Mouse (Mus musculus) embryonic facial prominence, embryonic 13.5 days (tissue): ENCODE data around the gene Xylt1. TPM values are rescaled to one million over a fixed set of nuclear protein-coding genes. Genes with fewer than 3 reads are reported as not detected.

Experiments used
- ATAC-seq: fragments of 200-750 bp; cut with Nextera tagmentation; 2 replicates; pipeline ENCODE4 v1.8.0; 2017; ENCODE audit warnings: low read depth; ENCODE audit not compliant: insufficient number of reproducible peaks, insufficient read depth, low FRiP score, low TSS enrichment
- H3K27ac ChIP-seq: fragments of 300-500 bp; sonication (generic); 2 replicates; pipeline ENCODE4 v1.5.1; 2015; ENCODE audit warnings: moderate library complexity, mild to moderate bottlenecking, inconsistent platforms
- H3K27me3 ChIP-seq: fragments of 300-500 bp; sonication (generic); 2 replicates; pipeline ENCODE4 v1.6.1; 2015; ENCODE audit warnings: mild to moderate bottlenecking, inconsistent platforms
- H3K36me3 ChIP-seq: fragments of 300-500 bp; sonication (generic); 2 replicates; pipeline ENCODE4 v1.6.1; 2015; ENCODE audit warnings: mild to moderate bottlenecking, inconsistent platforms
- H3K4me1 ChIP-seq: fragments of 300-500 bp; sonication (generic); 2 replicates; pipeline ENCODE4 v1.6.1; 2015; ENCODE audit warnings: inconsistent platforms
- H3K4me2 ChIP-seq: fragments of 300-500 bp; sonication (generic); 2 replicates; pipeline ENCODE4 v1.6.1; 2015; ENCODE audit warnings: moderate library complexity, mild to moderate bottlenecking, inconsistent platforms
- H3K4me3 ChIP-seq: fragments of 300-500 bp; sonication (generic); 2 replicates; pipeline ENCODE4 v1.5.1; 2015; ENCODE audit warnings: mild to moderate bottlenecking, inconsistent platforms
- H3K9ac ChIP-seq: fragments of 300-500 bp; sonication (generic); 2 replicates; pipeline ENCODE4 v1.6.1; 2015; ENCODE audit warnings: mild to moderate bottlenecking, inconsistent platforms
- H3K9me3 ChIP-seq: fragments of 300-500 bp; sonication (generic); 2 replicates; pipeline ENCODE4 v1.6.1; 2016; ENCODE audit warnings: inconsistent platforms
- WGBS: fragments of 180-500 bp; shearing (Covaris S2); methylation state at CpG from one replicate; pipeline ENCODE4 v1.1.7; 2015; ENCODE audit warnings: mixed read lengths; 5-methylcytosine and 5-hydroxymethylcytosine counted together
- polyA plus RNA-seq: library from polyadenylated mRNA; unstranded; fragments of >200 nt; fragmentation: Nextera tagmentation; extraction: Ambion mirVana; gene quantifications from 2 replicates; pipeline ENCODE4 v1.2.1, GENCODE M21; 2015

The Xylt1 gene
- polyA plus RNA-seq, 1 experiment from 2014 or later, result 2.5 TPM

DNA sequence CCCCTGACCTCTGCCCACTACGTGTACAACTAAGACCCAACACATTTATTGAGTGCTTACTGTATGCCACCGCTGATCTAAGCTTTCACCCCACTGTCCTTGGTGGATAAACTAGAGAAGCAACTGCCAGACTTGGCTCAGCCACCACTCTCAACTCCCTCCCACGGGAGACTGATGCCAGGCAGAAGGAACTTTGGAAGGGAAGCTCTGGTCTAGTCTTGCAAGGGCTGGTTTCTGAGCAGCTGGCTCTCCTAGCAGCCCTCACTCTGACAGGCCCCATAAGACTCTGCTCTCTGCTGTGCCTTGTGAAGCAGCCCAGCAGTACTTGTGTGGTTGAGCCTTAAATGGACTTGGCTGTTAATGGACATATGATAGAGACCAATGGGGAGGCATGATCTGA is 60.2 kb downstream of the Xylt1 start:
- Histone ChIP-seq H3K27me3 (no peaks in the 10 kb centered on the region), H3K9ac (no peak overlapping the region), H3K4me2 (no peak overlapping the region), H3K27ac (no peak overlapping the region), H3K4me1 (peaks cover 21% of the 10 kb centered on the region), H3K4me3 (no peak overlapping the region), H3K9me3 (no peaks in the 10 kb centered on the region), H3K36me3 (no peaks in the 10 kb centered on the region)
- WGBS, result 87% methylated on average over 3 of the region's 3 CpGs
- ATAC-seq, result no peak

DNA sequence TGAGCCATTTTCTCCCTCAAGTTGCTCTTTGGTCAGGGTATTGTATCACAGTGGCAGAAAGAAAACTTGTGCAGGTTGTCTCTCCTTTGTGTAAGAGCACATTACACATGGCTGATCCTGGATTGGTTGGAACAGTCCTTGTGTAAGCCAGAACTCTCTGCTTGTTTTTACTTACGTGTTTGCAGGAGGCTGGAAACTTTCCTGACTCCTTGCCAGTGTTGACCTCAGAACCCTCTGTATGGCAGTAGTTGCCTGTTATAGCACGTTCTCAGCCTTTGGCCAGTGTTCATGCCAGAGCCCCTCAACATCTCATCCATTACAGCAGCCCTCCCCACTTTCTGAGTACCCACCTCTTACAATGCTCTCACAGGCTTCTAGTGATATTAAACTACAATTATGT is 61.9 kb downstream of the Xylt1 start:
- H3K4me1 ChIP-seq, result peaks cover 17% of the 10 kb centered on the region
- no peak overlapping the region for H3K4me2 ChIP-seq
- no peak for ATAC-seq
- no peaks in the 10 kb centered on the region for H3K9me3 ChIP-seq
- H3K36me3 ChIP-seq, result no peaks in the 10 kb centered on the region
- no peaks in the 10 kb centered on the region for H3K27me3 ChIP-seq
- H3K9ac ChIP-seq, result no peak overlapping the region
- H3K4me3 ChIP-seq, result no peak overlapping the region
- no peak overlapping the region for H3K27ac ChIP-seq
- 88% methylated on average over 2 of the region's 2 CpGs for WGBS

DNA sequence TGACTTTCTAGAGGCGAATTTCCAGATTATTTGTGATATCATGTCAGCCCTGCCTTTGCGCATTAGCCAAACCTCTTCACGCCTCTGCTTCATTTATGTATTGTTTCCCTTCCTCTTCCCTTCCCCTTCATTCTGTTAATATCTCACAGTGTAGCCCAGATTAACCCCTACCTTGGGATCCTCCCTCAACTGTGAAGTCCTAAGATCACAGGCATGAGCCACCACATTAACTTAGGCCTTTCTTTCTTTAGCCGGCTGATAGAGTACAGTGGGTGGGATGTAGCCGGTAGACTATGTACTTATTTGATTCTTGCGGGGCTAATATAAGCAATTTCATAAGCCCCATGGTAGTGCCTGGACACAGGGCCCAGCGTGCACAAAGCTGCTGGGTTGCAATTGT is 62.4 kb downstream of the Xylt1 start:
- Histone ChIP-seq H3K4me1 (peaks cover 17% of the 10 kb centered on the region), H3K9me3 (no peaks in the 10 kb centered on the region), H3K27me3 (no peaks in the 10 kb centered on the region), H3K9ac (no peak overlapping the region), H3K4me2 (no peak overlapping the region), H3K27ac (no peak overlapping the region), H3K36me3 (no peaks in the 10 kb centered on the region), H3K4me3 (no peak overlapping the region)
- WGBS, result 95% methylated on average over 7 of the region's 7 CpGs
- ATAC-seq, result no peak

DNA sequence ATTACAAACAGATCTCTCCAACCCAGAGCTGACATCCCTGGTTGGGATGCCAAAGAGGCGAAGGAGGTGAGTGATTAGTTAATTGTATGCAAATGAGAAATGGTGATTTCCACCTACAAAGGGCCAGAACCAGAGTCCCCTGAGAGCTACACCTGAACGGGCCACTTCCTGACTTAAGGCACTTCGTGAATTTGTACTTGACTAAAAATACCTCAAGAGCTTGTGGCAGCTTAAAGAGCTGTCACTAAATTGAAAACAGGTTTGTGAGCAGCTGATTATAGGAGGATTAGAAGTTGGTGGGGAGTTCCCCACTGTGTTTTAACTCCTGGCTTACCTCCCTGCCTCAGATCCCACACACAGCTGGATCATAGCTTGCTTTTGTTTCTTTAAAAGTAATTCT is 64.7 kb downstream of the Xylt1 start:
- no peaks in the 10 kb centered on the region for H3K9me3 ChIP-seq
- H3K4me2 ChIP-seq, result no peak overlapping the region
- H3K4me1 ChIP-seq, result peaks cover 12% of the 10 kb centered on the region
- H3K36me3 ChIP-seq, result no peaks in the 10 kb centered on the region
- no peak overlapping the region for H3K27ac ChIP-seq
- no peak overlapping the region for H3K9ac ChIP-seq
- ATAC-seq, result no peak
- H3K4me3 ChIP-seq, result no peak overlapping the region
- no peaks in the 10 kb centered on the region for H3K27me3 ChIP-seq
- 15% methylated on average over 3 of the region's 3 CpGs for WGBS

DNA sequence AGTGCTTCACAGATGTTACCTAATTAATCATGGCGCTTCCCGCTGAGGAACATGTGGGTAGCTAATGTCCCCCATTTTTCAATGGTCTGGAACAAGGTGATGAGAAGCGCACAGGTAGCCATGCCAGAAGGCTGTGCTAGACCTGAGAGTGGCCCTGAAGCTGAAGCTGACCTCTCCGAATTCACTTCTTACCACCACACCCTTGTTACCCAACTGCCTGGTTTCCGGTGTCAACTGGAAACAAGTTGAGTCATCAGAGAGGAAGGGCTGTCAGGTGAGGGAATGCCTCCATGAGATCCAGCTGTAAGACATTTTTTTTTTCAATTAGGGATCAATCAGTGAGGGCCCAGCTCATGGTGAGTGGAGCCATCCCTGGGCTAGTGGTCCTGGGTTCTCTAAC is 68.8 kb downstream of the Xylt1 start:
- 95% methylated on average over 5 of the region's 5 CpGs for WGBS
- Histone ChIP-seq H3K27ac (no peak overlapping the region), H3K9me3 (no peaks in the 10 kb centered on the region), H3K4me2 (no peak overlapping the region), H3K36me3 (no peaks in the 10 kb centered on the region), H3K4me1 (peaks cover 24% of the 10 kb centered on the region), H3K27me3 (no peaks in the 10 kb centered on the region), H3K9ac (no peak overlapping the region), H3K4me3 (no peak overlapping the region)
- no peak for ATAC-seq

DNA sequence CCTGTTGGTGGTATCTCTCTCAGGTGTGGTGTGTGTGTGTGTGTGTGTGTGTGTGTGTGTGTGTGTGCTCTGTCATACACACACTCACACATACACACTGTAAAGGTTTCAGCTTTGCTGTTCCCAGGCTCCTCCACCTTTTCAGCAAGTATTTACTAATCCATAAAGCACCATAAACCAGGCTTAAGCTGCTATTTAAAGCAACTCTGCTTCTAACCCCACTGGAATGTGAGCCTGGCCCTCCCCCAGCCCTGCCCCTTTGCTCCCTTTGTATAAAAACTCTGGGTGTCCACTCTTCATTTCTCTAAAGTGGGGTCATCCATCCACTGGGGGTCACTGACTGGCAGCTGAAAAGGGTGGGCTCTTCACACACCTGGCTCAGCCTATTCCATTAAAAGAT is 70.4 kb downstream of the Xylt1 start:
- no peak for ATAC-seq
- Histone ChIP-seq H3K36me3 (no peaks in the 10 kb centered on the region), H3K4me2 (no peak overlapping the region), H3K4me1 (0 out of 2 replicates have a peak, but pooled peaks cover 12% of the 10 kb centered on the region), H3K4me3 (no peak overlapping the region), H3K9ac (no peak overlapping the region), H3K9me3 (no peaks in the 10 kb centered on the region), H3K27ac (no peak overlapping the region), H3K27me3 (no peaks in the 10 kb centered on the region)

DNA sequence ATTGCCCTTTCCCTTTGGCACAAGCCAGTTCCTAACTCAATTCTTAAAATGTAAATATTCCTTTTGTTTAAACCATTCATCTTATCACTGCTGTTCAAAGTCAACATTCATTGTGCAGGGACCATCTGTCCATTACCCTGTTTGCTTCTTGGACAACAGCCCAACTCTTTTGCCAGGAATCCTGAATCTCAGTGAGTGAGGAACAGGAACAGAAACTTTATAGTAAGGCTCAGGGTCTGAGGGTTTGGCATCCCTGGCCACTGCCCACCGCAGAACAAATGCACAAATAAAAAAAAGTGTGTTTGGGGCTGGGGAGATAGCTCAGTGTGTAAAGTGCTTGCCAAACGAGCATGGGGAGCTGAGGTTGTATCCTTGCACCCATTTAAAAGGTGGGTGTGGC is 71.5 kb downstream of the Xylt1 start:
- Histone ChIP-seq H3K36me3 (no peaks in the 10 kb centered on the region), H3K9ac (no peak overlapping the region), H3K9me3 (no peaks in the 10 kb centered on the region), H3K4me1 (0 out of 2 replicates have a peak, but pooled peaks cover 12% of the 10 kb centered on the region), H3K27me3 (no peaks in the 10 kb centered on the region), H3K27ac (no peak overlapping the region), H3K4me2 (no peak overlapping the region), H3K4me3 (no peak overlapping the region)
- WGBS, result 70% methylated on average over 2 of the region's 2 CpGs
- no peak for ATAC-seq

DNA sequence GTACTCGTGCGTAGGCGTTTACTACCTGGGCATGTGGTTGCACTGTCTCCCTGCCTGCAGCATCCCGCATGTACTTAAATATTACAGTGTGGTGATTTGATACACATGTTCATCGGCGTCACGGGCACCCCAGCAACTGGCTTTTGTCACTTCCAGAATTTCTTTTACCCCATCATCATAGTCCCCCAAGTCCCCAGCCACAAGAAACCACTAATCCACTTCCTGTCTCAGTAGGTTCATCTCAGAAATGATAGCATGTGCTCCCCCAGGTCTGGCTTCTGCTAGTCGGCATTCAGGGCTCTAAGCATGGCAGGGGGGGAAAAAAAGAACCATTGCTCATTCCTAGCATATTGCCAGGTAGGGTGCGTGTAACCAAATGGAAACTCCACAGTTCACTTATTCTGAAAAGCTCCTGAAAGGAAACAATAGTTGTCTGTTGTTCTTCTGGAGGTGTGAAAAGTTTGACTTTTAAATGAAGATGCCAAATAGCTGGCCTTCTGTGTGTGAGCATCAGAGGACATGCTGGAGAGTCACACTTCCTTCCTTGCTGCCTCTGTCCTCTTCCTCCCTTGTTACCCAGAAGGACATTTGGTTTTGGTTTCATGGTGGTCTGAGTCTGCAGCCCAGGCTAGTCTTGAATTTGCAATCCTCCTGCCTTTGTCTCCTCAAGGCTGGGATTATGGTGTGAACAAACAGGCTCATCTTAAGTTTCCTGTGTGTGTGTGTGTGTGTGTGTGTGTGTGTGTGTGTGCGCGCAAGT is 74.2 kb downstream of the Xylt1 start:
- ATAC-seq, result no peak
- Histone ChIP-seq H3K27ac (no peak overlapping the region), H3K4me3 (no peak overlapping the region), H3K9ac (no peak overlapping the region), H3K4me2 (no peak overlapping the region), H3K9me3 (no peaks in the 10 kb centered on the region), H3K4me1 (0 out of 2 replicates have a peak, but pooled peaks cover 12% of the 10 kb centered on the region), H3K27me3 (no peaks in the 10 kb centered on the region), H3K36me3 (no peaks in the 10 kb centered on the region)
- 78% methylated on average over 11 of the region's 11 CpGs for WGBS

DNA sequence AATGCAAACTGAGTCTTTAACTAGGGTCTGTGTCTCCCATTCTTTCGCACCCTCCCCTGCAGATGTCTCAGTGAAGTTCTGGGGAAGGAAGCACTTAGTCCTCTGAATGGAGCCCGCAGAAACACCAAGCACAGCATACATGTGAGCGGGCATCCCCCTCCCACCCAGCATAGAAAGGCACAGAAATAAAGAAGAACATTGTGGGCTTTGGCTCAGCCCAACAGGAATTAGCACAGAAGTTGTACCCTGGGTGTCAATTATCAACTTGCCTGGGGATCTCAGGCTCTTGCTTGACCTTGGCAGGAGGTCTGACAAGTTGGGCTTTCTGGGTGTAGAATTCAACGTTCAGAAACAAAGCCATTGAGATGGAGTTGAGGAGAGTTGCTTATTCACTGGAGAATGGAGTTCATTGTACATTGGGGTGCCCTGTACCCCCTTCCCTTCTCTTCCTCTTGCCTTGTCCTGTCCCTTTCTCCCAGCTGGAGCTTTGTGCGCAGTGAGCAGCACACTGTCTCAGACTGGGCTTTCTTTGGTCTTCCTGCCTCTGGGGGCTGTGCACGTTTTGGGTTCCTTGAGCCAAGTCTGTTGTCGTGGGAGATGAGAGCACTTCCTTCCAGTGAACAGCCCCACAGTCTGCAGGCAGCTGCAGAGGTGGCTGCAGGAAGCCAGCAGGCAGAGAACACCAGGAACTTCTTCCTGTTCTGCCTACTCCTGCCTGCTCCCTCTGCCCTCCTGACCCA is 81.6 kb downstream of the Xylt1 start:
- Histone ChIP-seq H3K27ac (peak overlapping the region; percentile 35), H3K4me1 (peaks cover 20% of the 10 kb centered on the region; the same call in 1 of the 2 replicates), H3K36me3 (no peaks in the 10 kb centered on the region), H3K9ac (no peak overlapping the region), H3K4me3 (no peak overlapping the region), H3K27me3 (no peaks in the 10 kb centered on the region), H3K4me2 (no peak overlapping the region), H3K9me3 (0 out of 2 replicates have a peak, but pooled peaks cover 4% of the 10 kb centered on the region)
- 0 out of 2 replicates have a peak, but pooled peaks have one; percentile 39 for ATAC-seq
- 35% methylated on average over 7 of the region's 7 CpGs for WGBS

DNA sequence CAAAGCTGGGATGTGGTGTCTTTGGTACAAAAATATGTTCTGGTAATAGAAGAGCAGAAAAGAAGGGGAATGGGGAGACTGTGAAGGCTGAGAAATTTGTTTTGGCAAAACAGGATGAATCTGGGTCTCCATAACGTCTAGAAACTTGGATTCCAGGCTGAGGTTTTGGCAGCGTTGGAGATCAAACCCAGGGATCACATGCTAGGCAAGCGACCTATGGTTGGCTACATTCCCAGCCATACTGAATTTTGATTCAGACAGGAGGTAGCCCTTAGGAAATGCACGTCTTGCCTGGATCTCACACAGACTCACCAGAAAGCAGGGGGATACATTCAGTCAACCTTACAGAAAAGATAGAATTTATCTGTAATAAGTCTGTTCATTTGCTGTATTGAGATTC is 84.2 kb downstream of the Xylt1 start:
- 49% methylated on average over 4 of the region's 4 CpGs for WGBS
- no peak overlapping the region for H3K4me2 ChIP-seq
- peaks cover 20% of the 10 kb centered on the region; the same call in 1 of the 2 replicates for H3K4me1 ChIP-seq
- no peaks in the 10 kb centered on the region for H3K36me3 ChIP-seq
- 0 out of 2 replicates have a peak, but pooled peaks cover 4% of the 10 kb centered on the region for H3K9me3 ChIP-seq
- no peak overlapping the region for H3K4me3 ChIP-seq
- ATAC-seq, result no peak
- H3K27ac ChIP-seq, result peak overlapping the region; percentile 63
- no peaks in the 10 kb centered on the region for H3K27me3 ChIP-seq
- no peak overlapping the region for H3K9ac ChIP-seq

DNA sequence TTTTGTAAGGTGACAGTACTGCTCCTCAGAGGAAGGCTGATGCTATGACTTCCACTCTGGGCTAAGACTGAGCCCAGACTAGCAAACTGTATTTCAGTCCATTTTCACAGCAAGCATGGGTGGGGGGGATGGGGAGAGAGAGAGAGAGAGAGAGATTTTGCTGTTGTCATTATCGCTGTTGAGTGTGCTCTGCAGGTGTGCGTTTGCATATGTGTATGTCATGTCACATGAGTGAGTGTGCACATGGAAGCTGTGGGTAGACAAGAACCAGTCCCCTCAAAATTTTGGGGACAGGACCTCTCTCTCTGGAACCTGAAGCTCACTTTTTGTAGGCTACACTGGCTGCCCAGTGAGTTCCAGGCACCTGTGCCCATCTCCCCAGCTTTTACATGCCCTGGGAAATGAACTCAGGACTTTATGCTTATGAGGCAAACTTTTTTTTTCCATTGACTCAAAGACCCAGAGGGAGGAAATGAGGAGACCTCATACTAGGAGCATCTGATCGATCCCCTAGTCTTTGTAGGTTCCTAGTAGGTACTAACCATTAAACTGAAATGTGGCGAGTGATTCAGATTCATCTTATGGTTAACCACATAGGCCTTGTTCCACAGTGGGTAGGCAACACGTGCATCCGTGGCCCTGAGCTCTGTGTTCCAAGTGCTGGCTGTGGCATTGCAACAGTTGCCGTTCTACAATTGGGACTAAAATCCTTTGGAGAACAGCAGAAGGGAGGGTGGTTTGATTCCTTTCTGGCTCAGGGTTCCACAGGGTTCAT is 85.4 kb downstream of the Xylt1 start:
- no peak overlapping the region for H3K9ac ChIP-seq
- no peak overlapping the region for H3K27ac ChIP-seq
- no peak overlapping the region for H3K4me3 ChIP-seq
- H3K4me2 ChIP-seq, result no peak overlapping the region
- peaks cover 20% of the 10 kb centered on the region; the same call in 1 of the 2 replicates for H3K4me1 ChIP-seq
- WGBS, result 87% methylated on average over 7 of the region's 7 CpGs
- no peaks in the 10 kb centered on the region for H3K27me3 ChIP-seq
- ATAC-seq, result no peak
- H3K9me3 ChIP-seq, result no peaks in the 10 kb centered on the region
- H3K36me3 ChIP-seq, result no peaks in the 10 kb centered on the region
